Mouse (Mus musculus): ENCODE measurements around the gene Ublcp1. TPM values are rescaled to one million over a fixed set of nuclear protein-coding genes. Genes with fewer than 3 reads are reported as not detected.

The Ublcp1 gene
- total RNA-seq, 2 experiments from 2014 or later = 43.0 to 43.1 TPM

DNA sequence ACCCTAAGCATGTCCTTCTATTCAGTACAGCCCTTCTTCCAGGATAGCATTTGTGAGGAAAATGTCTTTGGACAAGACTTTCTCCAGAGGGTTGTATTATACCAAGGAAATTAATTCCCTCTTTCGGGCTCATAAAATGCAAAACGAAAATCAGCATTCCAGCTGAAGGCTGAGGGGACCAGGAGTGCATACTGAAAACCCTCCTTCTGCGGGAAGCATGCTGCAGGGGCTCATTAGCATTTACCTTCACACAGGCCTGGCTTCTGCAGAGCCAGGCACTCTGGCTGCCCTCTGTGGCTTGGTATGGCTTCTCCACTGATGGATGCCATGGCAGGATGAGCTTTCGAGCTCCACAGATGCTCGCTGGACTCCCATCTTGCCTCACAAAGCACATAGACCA is 46.3 kb downstream of the Ublcp1 start:
- DNase-seq = no peak
- intact Hi-C loops (cut with DNase I) = no loop called here

GRCm38 (mm10) chr11:44423261-44423660 is 47.0 kb downstream of the Ublcp1 start:
- intact Hi-C loops (cut with DNase I) = no loop called here

DNA sequence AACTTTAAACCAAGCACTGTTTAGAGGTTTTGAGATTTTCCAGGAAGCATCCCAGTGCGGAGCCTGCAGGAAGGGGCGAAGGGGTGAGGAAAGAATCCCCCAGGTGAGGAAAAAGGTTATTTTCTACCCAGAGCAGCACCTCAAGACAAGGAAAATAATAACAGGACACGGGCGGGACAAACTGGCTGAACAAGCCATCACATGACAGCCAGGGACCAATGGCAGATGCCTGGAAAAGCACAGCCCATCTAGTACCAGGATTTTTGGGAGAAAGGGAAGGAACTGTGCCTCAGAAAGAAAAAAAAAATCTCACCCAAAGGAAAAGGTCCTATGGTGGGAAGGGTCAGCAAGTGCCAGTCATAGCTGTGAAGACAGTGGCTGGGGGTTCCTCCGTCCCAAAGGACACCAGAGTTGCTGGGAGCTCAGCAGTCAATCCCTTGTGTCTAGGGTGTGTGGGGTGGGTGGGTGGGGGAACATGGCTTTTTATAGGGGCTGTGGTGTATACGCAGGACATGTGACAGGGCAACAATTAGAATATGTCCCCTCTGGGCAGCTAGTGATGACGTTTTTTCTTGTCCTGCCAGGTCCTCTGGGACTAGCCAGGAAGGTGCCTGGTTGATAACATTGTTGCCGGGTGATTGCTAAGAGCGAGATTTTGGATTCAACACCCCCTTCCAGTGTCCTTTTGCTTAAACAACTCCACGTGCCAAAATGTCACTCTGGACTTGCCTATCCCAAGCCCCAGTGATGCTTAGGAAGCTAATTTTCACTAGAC is 47.8 kb downstream of the Ublcp1 start:
- intact Hi-C loops (cut with DNase I) = no loop called here
- DNase-seq = no peak

More at GRCm38 (mm10) chr11:44423261-44423660, 47.0 kb downstream of the Ublcp1 start:
- no peak for DNase-seq

GRCm38 (mm10) chr11:44417403-44417802 is 52.9 kb downstream of the Ublcp1 start:
- intact Hi-C loops (cut with DNase I) = no loop called here
- DNase-seq = no peak

DNA sequence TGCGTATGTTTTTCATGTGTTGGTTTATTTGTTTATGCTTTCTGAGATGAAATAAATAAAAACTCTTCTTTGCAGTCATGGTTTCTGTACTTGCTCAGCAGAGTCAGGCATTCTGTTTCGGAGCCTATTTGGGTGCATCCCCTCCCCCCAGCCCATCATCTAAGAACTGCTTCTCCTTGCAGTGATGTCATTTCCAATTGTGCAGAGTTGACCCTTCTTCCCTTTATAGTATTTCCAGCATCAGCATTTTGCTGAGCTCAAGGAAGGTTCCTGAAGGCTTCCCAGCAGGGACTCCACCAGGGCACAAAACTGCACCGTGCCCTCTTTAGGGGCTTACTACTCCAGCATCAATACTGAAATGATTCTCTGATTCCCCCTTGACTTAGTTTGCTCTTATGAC is 55.7 kb downstream of the Ublcp1 start:
- intact Hi-C loops (cut with DNase I) = no loop called here
- no peak for DNase-seq

DNA sequence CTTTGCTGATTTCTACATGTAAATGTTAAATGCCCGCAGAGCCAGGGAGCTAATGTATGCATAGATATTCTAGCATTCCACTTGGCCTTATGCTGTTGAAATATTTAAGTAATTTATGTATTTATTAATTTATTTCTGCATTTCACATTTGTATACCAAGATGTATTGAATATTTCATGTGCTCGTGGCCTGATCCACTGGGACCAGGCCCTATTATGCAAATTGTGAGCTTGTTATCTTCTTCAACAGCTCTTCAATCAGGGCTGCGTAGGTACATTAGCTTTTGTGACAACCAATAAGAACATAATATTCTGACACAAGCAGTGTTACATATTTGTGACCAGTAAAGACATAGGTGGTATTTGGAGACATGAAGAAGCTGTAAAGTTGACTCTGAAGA is 56.9 kb downstream of the Ublcp1 start:
- DNase-seq = no peak
- intact Hi-C loops (cut with DNase I) = no loop called here

DNA sequence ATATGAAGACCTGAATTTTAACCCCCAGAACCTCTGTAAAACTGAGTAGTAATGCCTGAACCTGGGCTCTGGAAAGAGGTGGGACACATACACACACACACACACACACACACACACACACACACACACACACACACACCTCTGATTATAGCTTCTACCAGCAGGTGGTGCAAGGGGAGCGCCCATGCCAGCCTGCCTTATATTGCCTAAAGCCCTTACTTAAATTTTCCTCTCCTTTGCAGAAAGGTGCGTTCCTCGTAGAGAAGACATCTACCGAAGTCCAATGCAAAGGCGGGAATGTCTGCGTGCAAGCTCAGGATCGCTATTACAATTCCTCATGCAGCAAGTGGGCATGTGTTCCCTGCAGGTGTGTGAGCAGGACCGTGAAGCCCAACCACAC is 58.0 kb downstream of the Ublcp1 start:
- intact Hi-C loops (cut with DNase I) = no loop called here
- no peak for DNase-seq

DNA sequence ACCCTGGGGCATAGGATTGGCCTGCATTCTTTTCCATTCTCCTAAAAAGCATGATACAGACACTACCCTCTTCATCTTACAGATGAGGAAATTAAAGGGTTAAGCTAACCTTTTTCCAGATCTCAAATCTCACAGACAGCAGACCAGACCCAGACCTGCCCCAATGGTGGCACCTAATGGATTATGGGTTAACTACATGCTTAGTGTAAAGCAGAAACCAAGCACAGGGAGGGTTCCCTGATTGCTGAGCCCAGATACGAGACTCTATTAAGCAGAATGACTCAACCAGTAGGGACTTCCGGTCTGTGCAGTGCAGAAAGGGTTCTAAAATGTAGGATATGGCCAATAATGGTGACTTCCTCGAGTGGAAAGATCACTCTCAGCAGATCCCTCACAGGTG is 59.9 kb downstream of the Ublcp1 start:
- intact Hi-C loops (cut with DNase I) = no loop called here
- DNase-seq = no peak

GRCm38 (mm10) chr11:44408626-44409025 is 61.7 kb downstream of the Ublcp1 start:
- intact Hi-C loops (cut with DNase I) = no loop called here
- DNase-seq = no peak

DNA sequence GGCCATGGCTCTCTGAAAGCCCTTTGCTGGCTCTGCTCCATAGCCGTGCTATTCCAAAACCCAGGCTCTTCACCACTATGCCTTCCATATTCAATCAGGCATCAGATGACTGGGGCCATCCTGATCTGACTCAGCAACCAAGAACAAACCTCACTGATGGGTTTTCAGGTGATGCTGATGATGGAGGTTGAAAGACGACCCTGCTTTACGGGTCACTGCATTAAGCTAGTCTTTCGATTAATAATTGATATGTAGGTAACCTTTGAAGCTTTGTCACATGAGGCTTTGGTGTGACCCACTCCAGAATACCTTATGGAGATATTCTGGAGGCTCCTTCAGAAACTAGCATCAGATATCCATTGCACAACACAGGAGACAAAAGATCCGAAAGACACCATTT is 63.8 kb downstream of the Ublcp1 start:
- no peak for DNase-seq
- intact Hi-C loops (cut with DNase I) = no loop called here

GRCm38 (mm10) chr11:44405961-44406360 is 64.3 kb downstream of the Ublcp1 start:
- no peak for DNase-seq
- intact Hi-C loops (cut with DNase I) = no loop called here

DNA sequence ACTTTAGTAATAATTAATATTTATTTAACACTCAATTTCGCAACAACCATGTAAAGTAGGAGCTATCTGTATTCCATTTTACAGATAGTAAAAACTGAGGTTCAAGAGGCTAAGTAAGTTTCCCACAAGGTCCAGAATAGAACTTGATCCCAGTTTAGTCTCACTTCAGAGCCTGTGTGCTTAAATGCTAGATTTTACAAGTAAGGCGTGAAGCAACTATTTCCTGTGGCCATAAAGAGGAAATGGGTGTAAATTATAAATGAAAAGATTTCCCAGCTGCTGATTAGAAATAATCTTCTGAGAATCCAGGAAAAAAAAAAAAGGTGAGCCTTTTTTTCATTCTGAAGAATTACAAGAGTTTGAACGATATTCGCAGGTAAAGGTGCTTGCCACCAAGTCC is 65.2 kb downstream of the Ublcp1 start:
- intact Hi-C loops (cut with DNase I) = no loop called here

More for the DNA sequence above, 65.2 kb downstream of the Ublcp1 start:
- no peak for DNase-seq

Small RNA genes within 50 kb of the gene (microRNA-seq; reads per million reads assigned to microRNA genes)
- 0 reads per million in 2 experiments for gene Gm22121 (ENCODE audit: borderline number of aligned reads in 2 of 2)

Other genes with a start within 250 kb of the Ublcp1 start
- gene Il12b, start 70.4 kb downstream of the Ublcp1 start, total RNA-seq (2021) = not detected
- gene Rnf145, start 48.5 kb upstream of the Ublcp1 start, total RNA-seq (2021) = 10 to 100 TPM; 16.5 to 18.5 TPM
- gene Ebf1, start 146.8 kb upstream of the Ublcp1 start, total RNA-seq (2021) = 10 to 100 TPM; 13.4 to 14.4 TPM

All from heart, postnatal 36 days (tissue).